Mouse (Mus musculus) intestine, embryonic 14.5 days (tissue): ENCODE data around the gene Mbip. TPM values are rescaled to one million over a fixed set of nuclear protein-coding genes. Genes with fewer than 3 reads are reported as not detected.

Source experiments
- ATAC-seq: fragments of 200-750 bp; cut with Nextera tagmentation; replicated peaks from 2 replicates; pipeline ENCODE4 v1.8.0; 2017; ENCODE audit warnings: low read depth, moderate number of reproducible peaks, moderate TSS enrichment, moderate library complexity; ENCODE audit not compliant: low FRiP score, low TSS enrichment
- DNase-seq: peaks from one replicate; pipeline ENCODE4 v3.0.0-alpha.2; 2018; ENCODE audit warnings: low spot score
- H3K27ac ChIP-seq: fragments of 300-500 bp; sonication (generic); 2 replicates; pipeline ENCODE4 v1.5.1; 2014; ENCODE audit warnings: low read depth, mild to moderate bottlenecking, control low read depth
- H3K27me3 ChIP-seq: fragments of 300-500 bp; sonication (generic); replicated peaks from 2 replicates; pipeline ENCODE4 v1.6.1; 2014; ENCODE audit warnings: low read length, control low read depth; ENCODE audit not compliant: control insufficient read depth, insufficient read depth
- H3K36me3 ChIP-seq: fragments of 300-500 bp; sonication (generic); 2 replicates; pipeline ENCODE4 v1.6.1; 2014; ENCODE audit warnings: low read length, control low read depth; ENCODE audit not compliant: control insufficient read depth, insufficient read depth
- H3K4me1 ChIP-seq: fragments of 300-500 bp; sonication (generic); replicated peaks from 2 replicates; pipeline ENCODE4 v1.6.1; 2014; ENCODE audit warnings: low read length, control low read depth, mixed read lengths; ENCODE audit not compliant: control insufficient read depth, insufficient read depth
- H3K4me2 ChIP-seq: fragments of 300-500 bp; sonication (generic); 2 replicates; pipeline ENCODE4 v1.6.1; 2014; ENCODE audit warnings: low read length
- H3K4me3 ChIP-seq: fragments of 300-500 bp; sonication (generic); 2 replicates; pipeline ENCODE4 v1.5.1; 2014; ENCODE audit warnings: low read depth, low read length, control low read depth, mixed read lengths
- H3K9ac ChIP-seq: fragments of 300-500 bp; sonication (generic); 2 replicates; pipeline ENCODE4 v1.6.1; 2014; ENCODE audit warnings: mild to moderate bottlenecking, low read length
- H3K9me3 ChIP-seq: fragments of 300-500 bp; sonication (generic); 2 replicates; pipeline ENCODE4 v1.6.1; 2016; ENCODE audit warnings: low read length, control low read depth; ENCODE audit not compliant: control insufficient read depth
- WGBS: fragments of 180-500 bp; shearing (Covaris S2); extraction: QIAGEN DNeasy Blood & Tissue Kit; methylation state at CpG from one replicate; pipeline ENCODE4 v1.1.7; 2014; 5-methylcytosine and 5-hydroxymethylcytosine counted together
- polyA plus RNA-seq: library from polyadenylated mRNA; unstranded; fragments of >200 nt; fragmentation: Nextera tagmentation; extraction: Ambion mirVana; gene quantifications from 2 replicates; pipeline ENCODE4 v1.2.1, GENCODE M21; 2014

Mbip gene
- 29.4 and 31.7 TPM in 2 replicates for polyA plus RNA-seq

DNA sequence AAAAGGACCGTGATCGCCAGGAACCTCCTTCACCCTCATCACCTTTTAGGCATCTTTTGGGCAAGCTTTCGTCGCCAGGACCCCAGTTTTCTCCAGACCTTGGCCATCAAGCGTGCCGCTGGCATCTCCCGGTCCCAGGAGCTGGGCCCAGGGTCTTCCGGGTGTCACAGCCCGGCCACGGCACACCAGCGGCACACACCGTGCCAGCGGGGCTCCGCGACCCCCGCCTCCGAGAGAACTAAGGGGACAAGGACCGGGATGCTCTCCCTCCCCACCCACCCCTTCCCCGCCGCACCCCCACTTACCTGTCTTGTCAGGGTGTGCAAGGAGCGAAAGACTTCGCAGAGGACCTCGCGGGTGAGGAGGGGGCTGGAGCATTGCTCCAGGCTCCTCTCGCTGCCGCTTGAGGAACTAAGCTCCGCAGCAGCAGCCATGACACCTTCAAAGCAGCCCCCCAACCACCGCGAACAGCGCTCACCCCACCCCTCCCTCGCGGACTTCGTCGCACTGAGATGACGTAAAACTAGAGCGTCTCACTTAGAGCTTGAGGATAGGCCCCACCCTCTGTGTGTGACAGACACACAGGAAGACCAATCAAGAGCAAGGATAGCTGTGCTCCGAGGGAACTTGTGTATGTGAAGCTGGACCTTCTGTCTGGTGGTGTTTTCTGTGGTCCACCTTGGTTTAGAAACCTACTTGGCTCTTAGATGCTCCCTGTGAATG lies at the start of gene Mbip:
Gene Mbip (minus strand): TSS at position 528 of the 723 bp plus-strand sequence.
- peak within 1 kb of the TSS; percentile 90 for H3K9ac ChIP-seq
- WGBS = under 1% methylated on average over 37 of the region's 37 CpGs
- DNase-seq = peak; percentile 100
- peak within 1 kb of the TSS; percentile 69 for H3K4me2 ChIP-seq
- H3K4me3 ChIP-seq = peak within 1 kb of the TSS; percentile 93
- H3K9me3 ChIP-seq = no peaks in the 10 kb centered on the region
- ATAC-seq = peak; percentile 100
- H3K36me3 ChIP-seq = no peaks in the 10 kb centered on the region
- H3K4me1 ChIP-seq = no peaks in the 10 kb centered on the region
- H3K27me3 ChIP-seq = no peaks in the 10 kb centered on the region
- peak within 1 kb of the TSS; percentile 51; the same call in 1 of the 2 replicates for H3K27ac ChIP-seq

- Histone ChIP-seq H3K4me3 (no peak overlapping the region), H3K4me2 (no peak overlapping the region), H3K27ac (no peak overlapping the region), H3K9me3 (no peaks in the 10 kb centered on the region), H3K27me3 (no peaks in the 10 kb centered on the region), H3K4me1 (no peaks in the 10 kb centered on the region), H3K9ac (no peak overlapping the region), H3K36me3 (no peaks in the 10 kb centered on the region)
- ATAC-seq = no peak
- no peak for DNase-seq
- WGBS = 61% methylated on average over 7 of the region's 7 CpGs
Observed at GRCm38 (mm10) chr12:56387647-56388205, 42.0 kb upstream of the Mbip start.

- ATAC-seq (no peak), DNase-seq (no peak)
Observed at GRCm38 (mm10) chr12:56386955-56387646, 41.4 kb upstream of the Mbip start.

DNA sequence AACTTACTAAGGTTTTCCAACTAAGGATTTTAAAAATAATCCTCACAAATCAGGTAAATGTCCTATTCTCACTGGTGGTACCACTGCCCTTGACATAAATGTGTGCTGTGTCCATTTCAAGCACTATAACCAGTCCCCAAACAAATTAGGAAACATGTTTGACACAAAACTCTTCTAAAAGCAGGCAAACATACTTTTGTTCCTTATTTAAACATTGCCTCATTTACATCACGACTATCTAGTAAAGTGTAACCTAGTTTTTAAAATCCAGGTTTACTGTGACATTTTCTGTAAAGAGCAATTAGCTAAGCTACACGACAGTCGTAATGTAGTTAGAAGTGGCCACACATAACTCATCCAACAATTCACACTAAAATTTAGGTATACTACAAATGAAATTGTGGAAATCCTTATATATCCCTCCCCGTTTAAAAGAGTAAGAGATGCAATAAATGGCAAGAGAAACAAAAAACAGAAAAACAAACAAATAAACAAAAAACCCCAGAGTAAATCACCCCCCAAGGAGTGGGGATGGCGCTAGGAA lies 851 bp downstream of the Mbip start:
- Histone ChIP-seq H3K9me3 (no peaks in the 10 kb centered on the region), H3K4me1 (no peaks in the 10 kb centered on the region), H3K4me2 (peak overlapping the region; percentile 69), H3K9ac (peak overlapping the region; percentile 90), H3K27me3 (no peaks in the 10 kb centered on the region), H3K27ac (no peak overlapping the region), H3K36me3 (peaks cover under 1% of the 10 kb centered on the region), H3K4me3 (peak overlapping the region; percentile 93)
- 4% methylated on average over 5 of the region's 5 CpGs for WGBS
- ATAC-seq = no peak
- no peak for DNase-seq

More at GRCm38 (mm10) chr12:56386955-56387646, 41.4 kb upstream of the Mbip start:
- Histone ChIP-seq H3K4me3 (no peak overlapping the region), H3K27ac (no peak overlapping the region), H3K27me3 (no peaks in the 10 kb centered on the region), H3K36me3 (no peaks in the 10 kb centered on the region), H3K9ac (no peak overlapping the region), H3K9me3 (no peaks in the 10 kb centered on the region), H3K4me2 (no peak overlapping the region), H3K4me1 (no peaks in the 10 kb centered on the region)
- WGBS = 67% methylated on average over 6 of the region's 6 CpGs

GRCm38 (mm10) chr12:56339295-56340056 lies 6.2 kb downstream of the Mbip start:
- H3K9ac ChIP-seq = no peak overlapping the region
- no peak overlapping the region for H3K4me2 ChIP-seq
- H3K27me3 ChIP-seq = no peaks in the 10 kb centered on the region
- H3K9me3 ChIP-seq = no peaks in the 10 kb centered on the region
- H3K4me1 ChIP-seq = no peaks in the 10 kb centered on the region
- H3K36me3 ChIP-seq = peaks cover 40% of the 10 kb centered on the region
- no peak for DNase-seq
- WGBS = 85% methylated on average over 8 of the region's 8 CpGs
- no peak for ATAC-seq
- H3K4me3 ChIP-seq = no peak overlapping the region
- no peak overlapping the region for H3K27ac ChIP-seq

DNA sequence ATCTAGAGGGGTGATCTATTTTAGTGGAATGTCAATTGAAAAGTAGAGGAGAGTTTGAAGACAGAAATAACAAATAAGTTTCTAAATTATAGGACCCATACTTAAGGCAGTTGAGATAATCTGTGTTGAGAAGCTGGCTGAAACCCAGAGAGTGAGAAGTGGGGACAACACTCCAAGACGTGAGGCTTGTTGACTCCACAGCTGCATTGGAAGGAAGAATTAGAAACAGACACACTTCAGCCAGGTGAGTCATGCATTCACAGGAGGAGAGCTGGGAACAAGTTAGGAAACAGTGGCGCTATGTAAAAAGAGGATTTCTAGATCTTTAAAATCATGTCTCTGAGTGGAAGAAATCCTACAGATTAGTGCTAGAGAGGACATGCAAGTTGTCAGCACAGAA lies 12.2 kb downstream of the Mbip start:
- no peaks in the 10 kb centered on the region for H3K9me3 ChIP-seq
- no peak for DNase-seq
- H3K36me3 ChIP-seq = peaks cover 80% of the 10 kb centered on the region
- H3K4me2 ChIP-seq = no peak overlapping the region
- WGBS = 91% methylated on average over 2 of the region's 2 CpGs
- no peak overlapping the region for H3K4me3 ChIP-seq
- H3K27ac ChIP-seq = no peak overlapping the region
- H3K9ac ChIP-seq = no peak overlapping the region
- no peaks in the 10 kb centered on the region for H3K27me3 ChIP-seq
- H3K4me1 ChIP-seq = no peaks in the 10 kb centered on the region
- ATAC-seq = no peak

- Histone ChIP-seq H3K27ac (no peak overlapping the region), H3K27me3 (no peaks in the 10 kb centered on the region), H3K36me3 (peaks cover 87% of the 10 kb centered on the region), H3K9me3 (no peaks in the 10 kb centered on the region), H3K4me1 (no peaks in the 10 kb centered on the region), H3K9ac (no peak overlapping the region), H3K4me2 (no peak overlapping the region), H3K4me3 (no peak overlapping the region)
- ATAC-seq (no peak), DNase-seq (no peak)
- 95% methylated on average over 3 of the region's 3 CpGs for WGBS
Observed at GRCm38 (mm10) chr12:56332475-56332874, 13.2 kb downstream of the Mbip start.

- ATAC-seq (no peak), DNase-seq (no peak)
- 81% methylated on average over 6 of the region's 6 CpGs for WGBS
Observed at GRCm38 (mm10) chr12:56327448-56327998, 18.2 kb downstream of the Mbip start.

More at GRCm38 (mm10) chr12:56327448-56327998, 18.2 kb downstream of the Mbip start:
- Histone ChIP-seq H3K4me3 (no peak overlapping the region), H3K9me3 (no peaks in the 10 kb centered on the region), H3K9ac (no peak overlapping the region), H3K4me2 (no peak overlapping the region), H3K4me1 (no peaks in the 10 kb centered on the region), H3K36me3 (peaks cover 56% of the 10 kb centered on the region), H3K27ac (no peak overlapping the region), H3K27me3 (no peaks in the 10 kb centered on the region)
